Mouse (Mus musculus): Measurements from ENCODE around the gene Pmpca.
A peak's percentile ranks its signal among the peaks of the same experiment; 100 is the strongest.

Gene Pmpca

GRCm38 (mm10) chr2:26389154-26389690, at the start of gene Pmpca, which contains the start of gene Entr1:
Gene Pmpca (plus strand): TSS chr2:26389339.
Gene Entr1 (minus strand): TSS chr2:26389316.
- peak; percentile 80 for DNase-seq (ENCODE audit: low read depth, low spot score)

- no peak for DNase-seq (ENCODE audit: low read depth, low spot score)
Measured at GRCm38 (mm10) chr2:26341510-26341981, 47.6 kb upstream of the Pmpca start.

GRCm38 (mm10) chr2:26342044-26342443, 47.1 kb upstream of the Pmpca start:
- DNase-seq (ENCODE audit: low read depth, low spot score), result no peak

GRCm38 (mm10) chr2:26342609-26343490, 46.3 kb upstream of the Pmpca start:
- DNase-seq (ENCODE audit: low read depth, low spot score), result no peak

GRCm38 (mm10) chr2:26348241-26348640, 40.9 kb upstream of the Pmpca start:
- DNase-seq (ENCODE audit: low read depth, low spot score), result no peak

- DNase-seq (ENCODE audit: low read depth, low spot score), result peak; percentile 91
Measured at GRCm38 (mm10) chr2:26351358-26352290, 37.5 kb upstream of the Pmpca start, which contains the start of gene Dnlz. Gene Dnlz (minus strand): TSS chr2:26352110.

- DNase-seq (ENCODE audit: low read depth, low spot score), result no peak
Measured at GRCm38 (mm10) chr2:26352291-26352910, 36.7 kb upstream of the Pmpca start.

- DNase-seq (ENCODE audit: low read depth, low spot score), result no peak
Measured at GRCm38 (mm10) chr2:26353066-26353980, 35.8 kb upstream of the Pmpca start.

GRCm38 (mm10) chr2:26354401-26354800, 34.7 kb upstream of the Pmpca start:
- no peak for DNase-seq (ENCODE audit: low read depth, low spot score)

- no peak for DNase-seq (ENCODE audit: low read depth, low spot score)
Measured at GRCm38 (mm10) chr2:26356231-26356630, 32.9 kb upstream of the Pmpca start.

- DNase-seq (ENCODE audit: low read depth, low spot score), result no peak
Measured at GRCm38 (mm10) chr2:26356678-26357077, 32.5 kb upstream of the Pmpca start.

- DNase-seq (ENCODE audit: low read depth, low spot score), result no peak
Measured at GRCm38 (mm10) chr2:26357484-26357883, 31.7 kb upstream of the Pmpca start.

GRCm38 (mm10) chr2:26358667-26359320, 30.3 kb upstream of the Pmpca start:
- no peak for DNase-seq (ENCODE audit: low read depth, low spot score)

GRCm38 (mm10) chr2:26359983-26360382, 29.2 kb upstream of the Pmpca start:
- DNase-seq (ENCODE audit: low read depth, low spot score), result no peak

- no peak for DNase-seq (ENCODE audit: low read depth, low spot score)
Measured at GRCm38 (mm10) chr2:26360772-26361171, 28.4 kb upstream of the Pmpca start, which contains the start of gene Card9. Gene Card9 (minus strand): TSS chr2:26360918.

- DNase-seq (ENCODE audit: low read depth, low spot score), result no peak
Measured at GRCm38 (mm10) chr2:26362991-26363390, 26.1 kb upstream of the Pmpca start.

GRCm38 (mm10) chr2:26363481-26363880, 25.7 kb upstream of the Pmpca start:
- no peak for DNase-seq (ENCODE audit: low read depth, low spot score)

GRCm38 (mm10) chr2:26364738-26365465, 24.2 kb upstream of the Pmpca start:
- DNase-seq (ENCODE audit: low read depth, low spot score), result no peak

- no peak for DNase-seq (ENCODE audit: low read depth, low spot score)
Measured at GRCm38 (mm10) chr2:26367911-26368310, 21.2 kb upstream of the Pmpca start.

All from forelimb bud, embryonic 11.5 days (tissue).